Mouse (Mus musculus) CH12.LX (cell line): ENCODE results near the gene Zbp1.

Source experiments
- CTCF ChIP-seq, 2 experiments: IDR thresholded peaks in 1 of 2; conservative IDR thresholded peaks in 1 of 2; 2 replicates each; pipeline ENCODE4 v1.5.1; 2011 to 2012; ENCODE audit warnings: low read depth in 2 of 2, low read length in 2 of 2, improper control_type of control experiment in 1 of 2, inconsistent platforms in 1 of 2, mild to moderate bottlenecking in 1 of 2, moderate library complexity in 1 of 2
- EP300 ChIP-seq: IDR thresholded peaks from 2 replicates; pipeline ENCODE4 v1.6.1; 2011; ENCODE audit warnings: low read length, improper control_type of control experiment
- HCFC1 ChIP-seq: IDR thresholded peaks from 2 replicates; pipeline ENCODE4 v1.6.1; 2012; ENCODE audit warnings: low read depth, mild to moderate bottlenecking, inconsistent platforms, low read length, improper control_type of control experiment
- MAX ChIP-seq: IDR thresholded peaks from 2 replicates; pipeline ENCODE4 v1.6.1; 2011; ENCODE audit warnings: low read length, improper control_type of control experiment
- MYC ChIP-seq: IDR thresholded peaks from 2 replicates; pipeline ENCODE4 v1.6.1; 2011; ENCODE audit warnings: low read depth, mild to moderate bottlenecking, improper control_type of control experiment, low read length
- NRF1 ChIP-seq: IDR thresholded peaks from 2 replicates; pipeline ENCODE4 v1.6.1; 2014; ENCODE audit warnings: low read depth, mild to moderate bottlenecking, inconsistent platforms, low read length, improper control_type of control experiment, moderate library complexity
- POLR2A ChIP-seq: IDR thresholded peaks from 2 replicates; pipeline ENCODE4 v1.6.1; 2011; ENCODE audit warnings: low read depth, mild to moderate bottlenecking, improper control_type of control experiment, low read length
- RAD21 ChIP-seq: IDR thresholded peaks from 2 replicates; pipeline ENCODE4 v1.6.1; 2011; ENCODE audit warnings: low read depth, mild to moderate bottlenecking, low read length, improper control_type of control experiment, moderate library complexity
- SIN3A ChIP-seq: IDR thresholded peaks from 2 replicates; pipeline ENCODE4 v1.6.1; 2012; ENCODE audit warnings: low read length, improper control_type of control experiment, inconsistent platforms
- USF2 ChIP-seq: conservative IDR thresholded peaks from 2 replicates; pipeline ENCODE4 v1.6.1; 2011; ENCODE audit warnings: low read depth, low read length, improper control_type of control experiment

- TF ChIP-seq HCFC1 (no peak), EP300 (no peak), POLR2A (no peak), RAD21 (no peak), SIN3A (no peak), MAX (no peak), USF2 (no peak), MYC (no peak), CTCF (conservative IDR thresholded peaks at IDR 0.05 in 1 of 2, IDR thresholded peaks at IDR 0.05 in 1 of 2; ENCODE audit: low read depth in 2 of 2, low read length in 2 of 2) (no peak), NRF1 (no peak)
Measured at GRCm38 (mm10) chr2:173251133-173251532, 32.4 kb upstream of the Zbp1 start.
